Mouse (Mus musculus) layer of hippocampus, adult 8-10 months (tissue): ENCODE results near the gene Pigyl. TPM values are rescaled to one million over a fixed set of nuclear protein-coding genes. Genes with fewer than 3 reads are reported as not detected.

ENCODE experiments used
- DNase-seq, 2 experiments: peaks; one replicate each; pipeline ENCODE4 v3.0.0; 2022; ENCODE audit warnings: low spot score in 2 of 2
- microRNA-seq, 2 experiments: library from miRNA; unstranded; fragments of <30 nt; microRNA quantifications; one replicate each; pipeline ENCODE4 v1.2.0; 2022
- total RNA-seq, 4 experiments: library from RNA; stranded (reverse); gene quantifications; 2 replicates each; pipeline ENCODE4 v1.2.4; 2022

The Pigyl gene
- total RNA-seq, 4 experiments from 2014 or later, result 37.1 to 47.5 (median 41.4) TPM

- DNase-seq, result no peak
Observed at GRCm38 (mm10) chr9:22172318-22172717, 15.7 kb downstream of the Pigyl start.

GRCm38 (mm10) chr9:22188025-22188611, 31.5 kb downstream of the Pigyl start, which contains the start of gene Zfp872:
Zfp872 (plus strand) TSS chr9:22188090.
- no peak for DNase-seq

- no peak for DNase-seq
Observed at GRCm38 (mm10) chr9:22196412-22196811, 39.8 kb downstream of the Pigyl start.

Small RNA genes lying within 50 kb of the gene (microRNA-seq; reads per million reads assigned to microRNA genes)
- 0.51 to 0.64 reads per million in 2 experiments for gene Mir7084

Other genes with a start within 250 kb of the Pigyl start
- 10 to 100 TPM; 16.9 to 23.5 (median 21.1) TPM for gene Rab3d, start 238.7 kb upstream of the Pigyl start, total RNA-seq
- gene Ccdc159, start 229.4 kb upstream of the Pigyl start, total RNA-seq, result 10 to 100 TPM; 18.7 to 22.5 (median 21.8) TPM
- 10 to 100 TPM; 42.8 to 49.1 (median 43.5) TPM for gene Tmem205, start 229.3 kb upstream of the Pigyl start, total RNA-seq
- gene Plppr2, start 219.8 kb upstream of the Pigyl start, total RNA-seq, result 100 to 1,000 TPM; 229 to 244 (median 235) TPM
- gene Swsap1, start 201.1 kb upstream of the Pigyl start, total RNA-seq, result 10 to 100 TPM; 12.0 to 14.0 (median 13.1) TPM
- 10 to 100 TPM in 1 of 4 experiments, 1 to 10 TPM in 3; 6.6 to 11.3 (median 8.2) TPM for gene Epor, start 193.3 kb upstream of the Pigyl start, total RNA-seq
- 1 to 10 TPM; 2.2 to 4.2 (median 2.6) TPM for gene Rgl3, start 167.4 kb upstream of the Pigyl start, total RNA-seq
- gene Ccdc151, start 154.2 kb upstream of the Pigyl start, total RNA-seq, result 10 to 100 TPM in 1 of 4 experiments, 1 to 10 TPM in 3; 6.5 to 12.3 (median 8.3) TPM
- gene Prkcsh, start 154.0 kb upstream of the Pigyl start, total RNA-seq, result 100 to 1,000 TPM in 3 of 4 experiments, 10 to 100 TPM in 1; 98.6 to 109 (median 104) TPM
- gene Elavl3, start 104.8 kb upstream of the Pigyl start, total RNA-seq, result 100 to 1,000 TPM; 126 to 166 (median 145) TPM
- gene Gm49318, start 85.6 kb upstream of the Pigyl start, total RNA-seq, result not detected
- gene Zfp653, start 85.5 kb upstream of the Pigyl start, total RNA-seq, result 10 to 100 TPM; 22.9 to 26.6 (median 23.9) TPM
- 10 to 100 TPM; 43.7 to 51.6 (median 45.7) TPM for gene Ecsit, start 71.4 kb upstream of the Pigyl start, total RNA-seq
- 1 to 10 TPM in 3 of 4 experiments, under 1 TPM in 1; 0.63 to 3.0 (median 1.0) TPM for gene Cnn1, start 57.6 kb upstream of the Pigyl start, total RNA-seq
- gene Elof1, start 39.7 kb upstream of the Pigyl start, total RNA-seq, result 10 to 100 TPM; 55.4 to 61.7 (median 59.4) TPM
- gene Acp5, start 21.1 kb upstream of the Pigyl start, total RNA-seq, result under 1 TPM in 3 of 4 experiments, not detected in 1; 0.54 to 0.98 (median 0.65) TPM
- gene Zfp872, start 31.2 kb downstream of the Pigyl start, total RNA-seq, result under 1 TPM in 3 of 4 experiments, not detected in 1; 0.11 to 0.31 (median 0.12) TPM
- 10 to 100 TPM; 21.2 to 23.1 (median 22.5) TPM for gene Zfp809, start 68.9 kb downstream of the Pigyl start, total RNA-seq
- 1 to 10 TPM; 5.1 to 6.3 (median 5.3) TPM for gene Zfp599, start 103.0 kb downstream of the Pigyl start, total RNA-seq
- gene Zfp810, start 150.8 kb downstream of the Pigyl start, total RNA-seq, result 10 to 100 TPM; 17.6 to 20.9 (median 19.9) TPM
- gene Anln, start 232.3 kb downstream of the Pigyl start, total RNA-seq, result 10 to 100 TPM; 23.7 to 32.9 (median 29.4) TPM